Comparison of ENCODE assay signal across 24 mouse cellular contexts in the genomic region with DNA sequence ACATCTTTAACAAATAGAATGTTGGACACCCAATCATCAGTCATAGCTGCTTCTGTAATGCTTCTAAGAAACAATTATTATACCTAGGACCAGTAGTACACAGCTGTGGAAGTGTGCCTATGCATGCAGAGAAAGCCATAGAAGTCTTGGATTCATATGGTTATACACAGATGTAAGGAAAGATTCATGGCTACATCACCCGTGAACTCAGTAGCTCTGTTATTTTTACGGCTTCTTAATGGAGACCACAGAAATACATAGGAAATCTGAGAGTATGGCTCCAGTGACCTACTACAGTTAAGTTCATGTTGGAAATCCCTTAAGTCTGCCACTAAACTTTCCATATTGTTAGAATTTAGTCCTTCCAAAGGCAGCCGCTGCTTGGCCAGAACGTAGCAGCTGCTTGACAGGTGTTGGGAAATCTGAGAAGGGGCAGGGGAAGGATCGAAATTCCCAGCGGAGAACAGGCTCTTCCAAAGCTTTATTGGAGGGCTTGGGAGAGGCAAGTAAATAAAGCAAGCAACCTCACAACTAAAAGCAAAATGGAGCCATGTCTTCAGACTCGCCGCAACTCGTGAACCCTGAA.
A peak's percentile ranks its signal among the peaks of the same experiment; 100 is the strongest.
DNase-seq lines count a peak whose midpoint lies in the region; ATAC-seq and TF ChIP-seq lines count a peak whose summit lies in the region.
"Had no signal": no experiment of that assay in that cellular context is flagged by ENCODE, and none has a peak within 500 bp of the region (broad histone marks: within the 10 kb centered on the region; RNA-seq: fewer than 3 reads in every experiment).

No protein-coding gene starts in this region.

- H3K9ac ChIP-seq in heart, embryonic 12.5 days = no peak overlapping the region
- H3K9ac ChIP-seq in embryonic facial prominence, embryonic 11.5 days (replicated peaks; ENCODE audit: low read length) = no peak overlapping the region
- H3K9ac ChIP-seq in limb, embryonic 12.5 days (replicated peaks) = no peak overlapping the region
- H3K9ac ChIP-seq: embryonic facial prominence, embryonic 13.5 days; forebrain, embryonic 13.5 days; liver, embryonic 15.5 days; stomach, embryonic 15.5 days had no signal

- no peak for TF ChIP-seq CTCF in kidney, adult 2 months (conservative IDR thresholded peaks at IDR 0.05; ENCODE audit: insufficient read depth, insufficient read length, low read depth, low read length)

- peak; percentile 7 for DNase-seq in heart, adult 11 months
- DNase-seq in embryonic facial prominence, embryonic 11.5 days (ENCODE audit: low spot score) = peak; percentile 61
- peak; percentile 6 for DNase-seq in skeletal muscle tissue, adult 2 months (ENCODE audit: low read depth, low spot score)
- DNase-seq in right cerebral cortex, postnatal 4 days = no peak
- no peak for DNase-seq in kidney, adult 2 months
- DNase-seq in adrenal gland, postnatal 4 days (ENCODE audit: low spot score in 2 of 2) = no peak
- DNase-seq: adrenal gland, adult 8-10 months; cerebellum, adult 2 months; cerebellum, postnatal 25 days; kidney, adult 18-20 months; liver; retina, postnatal 1 day had no signal

- no peak for ATAC-seq in heart, embryonic 12.5 days (ENCODE audit: insufficient number of reproducible peaks, low FRiP score)
- no peak for ATAC-seq in embryonic facial prominence, embryonic 11.5 days (replicated peaks; ENCODE audit: insufficient number of reproducible peaks, low FRiP score, low TSS enrichment, low read depth)
- peak; percentile 71; the same call in 1 of the 2 replicates for ATAC-seq in limb, embryonic 12.5 days (ENCODE audit: insufficient number of reproducible peaks, insufficient read depth, low FRiP score, low TSS enrichment, low read depth)
- ATAC-seq: activated CD4-positive, CD25-positive, alpha-beta regulatory T cell, adult 4 months; forebrain, embryonic 13.5 days; lung, postnatal 0 days had no signal

- H3K4me3 ChIP-seq in heart, embryonic 12.5 days = no peak overlapping the region
- no peak overlapping the region for H3K4me3 ChIP-seq in embryonic facial prominence, embryonic 11.5 days (ENCODE audit: low read depth, low read length)
- H3K4me3 ChIP-seq in limb, embryonic 12.5 days (replicated peaks) = no peak overlapping the region
- no peak overlapping the region for H3K4me3 ChIP-seq in kidney, adult 2 months (ENCODE audit: insufficient read depth, low read depth, low read length)
- H3K4me3 ChIP-seq: embryonic facial prominence, embryonic 13.5 days; forebrain, embryonic 13.5 days; heart, embryonic 10.5 days; liver, embryonic 15.5 days; stomach, embryonic 15.5 days had no signal

- WGBS in heart, embryonic 12.5 days = 69% methylated on average over 9 of the region's 9 CpGs
- WGBS in embryonic facial prominence, embryonic 11.5 days = 48% methylated on average over 9 of the region's 9 CpGs
- 36% methylated on average over 9 of the region's 9 CpGs for WGBS in limb, embryonic 12.5 days
- 34% methylated on average over 9 of the region's 9 CpGs for WGBS in kidney, adult 2 months

- no peak overlapping the region for H3K27ac ChIP-seq in heart, embryonic 12.5 days (ENCODE audit: poor library complexity, severe bottlenecking)
- H3K27ac ChIP-seq in embryonic facial prominence, embryonic 11.5 days (replicated peaks; ENCODE audit: low read depth, low read length) = no peak overlapping the region
- 0 out of 2 replicates have a peak overlapping the region, but pooled peaks have one; percentile 9 for H3K27ac ChIP-seq in limb, embryonic 12.5 days
- H3K27ac ChIP-seq in kidney, adult 2 months (ENCODE audit: insufficient read depth, low read depth, low read length) = no peak overlapping the region
- H3K27ac ChIP-seq: embryonic facial prominence, embryonic 13.5 days; forebrain, embryonic 13.5 days; heart, embryonic 10.5 days; kidney, postnatal 0 days; liver, embryonic 15.5 days; macrophage; stomach, embryonic 15.5 days had no signal

- H3K9me3 ChIP-seq in heart, embryonic 12.5 days (replicated peaks) = no peaks in the 10 kb centered on the region
- no peaks in the 10 kb centered on the region for H3K9me3 ChIP-seq in embryonic facial prominence, embryonic 11.5 days (replicated peaks; ENCODE audit: control insufficient read depth, low read length)
- H3K9me3 ChIP-seq in limb, embryonic 12.5 days = no peaks in the 10 kb centered on the region
- H3K9me3 ChIP-seq: embryonic facial prominence, embryonic 13.5 days; forebrain, embryonic 13.5 days; heart, embryonic 10.5 days; liver, embryonic 15.5 days; stomach, embryonic 15.5 days had no signal

- no peak overlapping the region for H3K4me2 ChIP-seq in heart, embryonic 12.5 days
- H3K4me2 ChIP-seq in embryonic facial prominence, embryonic 11.5 days (ENCODE audit: low read depth, low read length) = no peak overlapping the region
- H3K4me2 ChIP-seq in limb, embryonic 12.5 days = peak overlapping the region; percentile 13; the same call in 1 of the 2 replicates
- H3K4me2 ChIP-seq: embryonic facial prominence, embryonic 13.5 days; forebrain, embryonic 13.5 days; liver, embryonic 15.5 days; midbrain, embryonic 11.5 days; stomach, embryonic 15.5 days had no signal

- no peak for TF ChIP-seq POLR2A in kidney, adult 2 months (IDR thresholded peaks at IDR 0.05; ENCODE audit: low read depth, low read length)

- no peaks in the 10 kb centered on the region for H3K4me1 ChIP-seq in heart, embryonic 12.5 days (replicated peaks)
- no peaks in the 10 kb centered on the region for H3K4me1 ChIP-seq in embryonic facial prominence, embryonic 11.5 days (ENCODE audit: control insufficient read depth, insufficient read depth, low read length)
- peaks cover 14% of the 10 kb centered on the region for H3K4me1 ChIP-seq in limb, embryonic 12.5 days (replicated peaks)
- H3K4me1 ChIP-seq in kidney, adult 2 months (ENCODE audit: control insufficient read depth, insufficient read depth, low read length) = no peaks in the 10 kb centered on the region
- H3K4me1 ChIP-seq: forebrain, embryonic 13.5 days; heart, embryonic 10.5 days; liver, embryonic 15.5 days; stomach, embryonic 15.5 days had no signal

- H3K36me3 ChIP-seq in heart, embryonic 12.5 days = no peaks in the 10 kb centered on the region
- no peaks in the 10 kb centered on the region for H3K36me3 ChIP-seq in embryonic facial prominence, embryonic 11.5 days (replicated peaks; ENCODE audit: control insufficient read depth, insufficient read depth, low read depth, low read length)
- H3K36me3 ChIP-seq in limb, embryonic 12.5 days = no peaks in the 10 kb centered on the region
- no peaks in the 10 kb centered on the region for H3K36me3 ChIP-seq in kidney, adult 2 months (ENCODE audit: control insufficient read depth, insufficient read depth, low read length)
- H3K36me3 ChIP-seq: embryonic facial prominence, embryonic 13.5 days; heart, embryonic 10.5 days; liver, embryonic 15.5 days; stomach, embryonic 15.5 days had no signal

- H3K27me3 ChIP-seq in heart, embryonic 12.5 days (replicated peaks) = no peaks in the 10 kb centered on the region
- H3K27me3 ChIP-seq in embryonic facial prominence, embryonic 11.5 days (ENCODE audit: control insufficient read depth, insufficient read depth, low read length) = no peaks in the 10 kb centered on the region
- H3K27me3 ChIP-seq in limb, embryonic 12.5 days = peaks cover 8% of the 10 kb centered on the region; the same call in 1 of the 2 replicates
- H3K27me3 ChIP-seq in kidney, adult 2 months (replicated peaks; ENCODE audit: control insufficient read depth, insufficient read depth, low read length) = no peaks in the 10 kb centered on the region
- H3K27me3 ChIP-seq: embryonic facial prominence, embryonic 13.5 days; forebrain, embryonic 13.5 days; liver, embryonic 15.5 days; stomach, embryonic 15.5 days had no signal

Comparison
In these comparisons a context has a peak if more than half of its experiments do, and no peak if none do; other contexts are left out.
1. DNase-seq: peak in heart, adult 11 months (single experiment), embryonic facial prominence, embryonic 11.5 days (single experiment) and skeletal muscle tissue, adult 2 months (single experiment); none in right cerebral cortex, postnatal 4 days (single experiment), kidney, adult 2 months (single experiment) and adrenal gland, postnatal 4 days (0 of 2).